Mouse (Mus musculus) heart, postnatal 10 days (tissue): ENCODE results near the gene Ctbs. TPM values are rescaled to one million over a fixed set of nuclear protein-coding genes. Genes with fewer than 3 reads are reported as not detected.
"Not testable (repeated sequence)": the region's sequence is repeated elsewhere in the genome, so short reads cannot be mapped to it uniquely, and the experiment has no call there.

Experiments used
- DNase-seq, 2 experiments: peaks; one replicate each; pipeline ENCODE4 v3.0.0; 2021
- intact Hi-C: fragments of 180-260 bp; cut with DNase I; formaldehyde crosslinking; loops from one replicate; pipeline ENCODE4 v1.15.1; 2025
- total RNA-seq, 2 experiments: library from RNA; stranded (reverse); gene quantifications; 2 replicates each; pipeline ENCODE4 v1.2.3; 2021

The Ctbs gene
- total RNA-seq, 2 experiments from 2014 or later = 6.2 to 6.3 TPM

DNA sequence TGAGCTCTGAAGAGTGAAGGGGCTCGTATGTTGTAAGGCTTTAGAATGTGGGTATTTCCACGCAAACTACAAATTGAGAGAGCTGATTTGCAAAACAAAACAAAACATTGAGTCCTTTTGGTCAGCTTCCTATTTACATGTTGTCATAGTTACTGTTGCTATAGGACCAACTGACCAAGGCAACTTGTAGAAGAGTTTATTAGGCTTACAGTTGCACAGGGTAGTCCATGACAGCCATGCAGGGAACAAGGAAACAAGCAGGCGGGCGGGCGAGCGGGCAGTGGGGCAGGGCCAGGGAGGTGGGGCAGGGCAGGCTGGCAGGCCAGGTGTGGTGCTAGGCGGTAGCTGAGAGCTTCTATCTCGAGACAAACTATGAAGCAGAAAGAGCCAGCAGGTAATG is 23.1 kb upstream of the Ctbs start:
- intact Hi-C loops = no loop called here
- DNase-seq = no peak

DNA sequence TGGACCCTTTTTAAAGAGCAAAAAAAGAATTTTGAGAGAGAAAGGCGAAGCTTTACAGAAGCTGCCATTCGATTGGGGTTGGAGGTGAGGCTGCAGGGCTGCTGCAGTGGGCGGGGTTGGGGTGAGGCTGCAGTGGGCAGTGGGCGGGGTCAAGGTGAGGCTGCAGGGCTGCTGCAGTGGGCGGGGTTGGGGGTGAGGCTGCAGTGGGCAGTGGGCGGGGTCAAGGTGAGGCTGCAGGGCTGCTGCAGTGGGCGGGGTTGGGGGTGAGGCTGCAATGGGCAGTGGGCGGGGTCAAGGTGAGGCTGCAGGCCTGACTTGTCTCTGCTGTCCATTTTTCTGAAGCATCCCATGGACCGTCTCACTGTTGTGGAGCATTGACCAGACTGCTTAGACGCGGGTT is 16.5 kb upstream of the Ctbs start:
- intact Hi-C loops, DNase-seq: not testable (repeated sequence)

DNA sequence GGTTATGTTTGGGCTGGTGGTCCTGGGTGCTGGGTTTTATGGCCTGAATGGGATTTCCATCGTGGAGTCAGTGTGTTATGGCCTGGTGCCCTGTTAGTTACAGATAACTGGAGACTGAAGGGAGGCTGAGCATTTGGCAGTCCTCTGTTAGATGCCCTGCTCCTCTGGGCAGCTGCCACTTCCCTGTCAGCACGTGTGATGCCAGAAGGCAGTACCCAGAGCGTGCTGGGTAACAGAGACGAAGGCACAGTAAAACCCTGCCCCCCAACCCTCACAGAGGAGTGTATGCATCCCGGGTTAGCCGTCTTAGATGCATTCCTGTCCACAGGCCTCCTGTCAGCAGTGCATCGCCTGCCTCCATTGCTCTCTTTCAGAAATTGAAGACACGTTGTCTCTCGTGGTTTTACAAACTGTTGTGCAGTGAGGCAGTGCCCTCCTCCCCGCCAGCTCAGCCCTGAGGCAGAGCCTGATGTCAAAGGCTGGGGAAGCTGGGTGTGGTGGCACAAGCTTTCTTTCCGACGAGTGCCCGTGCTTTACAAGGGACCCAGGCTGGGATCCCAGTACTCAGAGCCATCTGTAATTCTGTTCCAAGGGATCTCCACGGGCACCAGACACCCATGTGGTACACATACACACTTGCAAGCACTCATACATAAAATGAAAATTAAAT is 15.8 kb upstream of the Ctbs start:
- intact Hi-C loops = no loop called here
- peak; percentile 56 to 67 for DNase-seq

DNA sequence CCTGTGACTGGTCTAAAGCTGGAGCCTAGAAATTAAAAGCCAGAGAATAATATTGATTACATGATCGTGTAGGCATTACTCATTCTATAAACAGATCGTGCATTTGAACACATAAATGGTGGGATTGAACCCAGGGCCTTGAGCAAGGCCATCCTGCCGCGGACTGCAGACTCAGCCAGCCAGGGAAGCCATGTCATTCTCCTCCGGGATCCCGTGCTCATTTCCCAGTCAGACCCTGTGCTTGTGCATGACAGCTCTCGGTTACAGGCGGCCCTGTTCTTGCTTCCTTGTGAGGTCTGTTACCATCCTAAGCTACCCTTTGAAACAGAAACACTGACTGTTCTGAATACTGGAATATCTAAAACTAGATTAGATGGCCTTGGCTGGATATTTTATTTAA is 14.9 kb upstream of the Ctbs start:
- intact Hi-C loops = no loop called here
- DNase-seq = no peak

DNA sequence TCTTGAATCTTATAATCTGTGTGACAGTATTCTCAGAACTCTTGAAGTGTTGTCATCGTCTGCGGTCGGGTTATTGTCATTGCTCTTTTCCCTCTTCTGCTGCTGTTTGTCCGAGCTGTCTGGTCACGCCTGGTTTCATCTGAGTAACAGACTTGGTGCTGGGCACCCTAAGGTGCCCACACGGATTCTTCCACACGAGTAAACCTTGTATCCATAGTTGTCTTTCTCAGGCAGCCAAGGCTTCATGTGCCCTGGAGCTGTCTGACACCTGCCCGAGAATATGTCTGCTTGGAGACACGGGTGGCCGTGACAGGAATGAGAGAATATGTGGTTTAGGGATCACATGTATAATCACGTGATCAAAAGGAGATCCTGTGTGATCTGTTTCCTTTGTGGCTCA is 14.1 kb upstream of the Ctbs start:
- DNase-seq = no peak
- intact Hi-C loops = no loop called here

DNA sequence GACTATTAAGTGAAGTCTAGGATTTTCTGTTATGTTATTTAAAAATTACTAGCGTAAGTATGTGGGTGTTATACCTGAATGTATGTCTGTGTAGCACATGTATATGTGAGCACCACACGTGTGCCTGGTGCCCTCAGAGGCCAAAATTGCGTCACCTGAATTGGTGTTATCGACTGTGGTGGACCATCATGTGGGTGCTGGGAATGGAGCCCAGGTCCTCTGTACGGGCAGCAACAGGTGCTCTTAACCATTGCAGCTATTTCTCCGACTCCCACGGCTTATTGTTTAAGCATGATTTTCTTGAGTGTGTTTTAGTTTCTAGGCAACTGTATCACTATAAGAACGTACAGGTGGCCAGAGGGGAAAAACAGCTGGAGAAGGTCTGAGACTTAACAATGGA is 13.5 kb upstream of the Ctbs start:
- intact Hi-C loops = no loop called here

DNA sequence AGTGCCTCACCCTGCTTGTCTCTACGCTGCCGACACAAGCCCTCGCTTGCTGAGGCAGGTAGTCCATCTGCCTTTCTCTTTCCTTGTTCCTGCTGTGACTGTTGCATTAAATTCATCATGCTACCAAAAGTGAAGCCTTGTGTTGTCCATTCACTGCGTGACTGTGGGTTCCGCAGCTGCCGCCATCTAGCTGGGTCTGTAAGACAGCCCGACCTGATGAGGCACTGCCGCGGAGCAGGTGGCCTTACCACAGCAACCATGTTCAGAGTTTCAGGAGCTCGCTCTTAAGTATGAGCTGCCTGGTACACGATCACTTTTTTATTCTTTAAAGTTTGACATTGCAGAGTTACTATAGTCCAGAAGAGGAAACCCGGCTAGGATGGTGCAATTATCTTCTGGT is 9.6 kb upstream of the Ctbs start:
- intact Hi-C loops = no loop called here
- DNase-seq = no peak

More for the DNA sequence above, 13.5 kb upstream of the Ctbs start:
- no peak for DNase-seq

DNA sequence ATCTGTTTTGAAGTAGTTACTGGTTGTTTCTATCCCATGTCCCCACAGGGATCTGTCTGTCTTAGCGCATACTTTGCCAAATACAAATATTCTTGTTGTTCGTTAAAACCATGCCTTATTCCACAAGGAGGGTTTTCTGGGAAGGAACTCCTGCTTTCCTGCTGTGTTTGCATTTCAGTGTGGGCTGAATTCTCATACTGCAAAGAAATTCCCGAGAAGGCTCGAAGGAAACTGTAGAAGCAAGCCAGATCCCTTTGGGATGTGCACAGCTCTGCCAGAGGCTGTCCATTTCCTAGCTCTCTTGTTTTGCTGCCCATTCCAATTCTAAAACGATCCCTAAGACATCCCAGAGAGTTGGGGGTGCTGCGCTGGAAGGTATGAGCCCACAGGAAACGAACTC is 9.2 kb upstream of the Ctbs start:
- intact Hi-C loops = no loop called here
- no peak for DNase-seq

DNA sequence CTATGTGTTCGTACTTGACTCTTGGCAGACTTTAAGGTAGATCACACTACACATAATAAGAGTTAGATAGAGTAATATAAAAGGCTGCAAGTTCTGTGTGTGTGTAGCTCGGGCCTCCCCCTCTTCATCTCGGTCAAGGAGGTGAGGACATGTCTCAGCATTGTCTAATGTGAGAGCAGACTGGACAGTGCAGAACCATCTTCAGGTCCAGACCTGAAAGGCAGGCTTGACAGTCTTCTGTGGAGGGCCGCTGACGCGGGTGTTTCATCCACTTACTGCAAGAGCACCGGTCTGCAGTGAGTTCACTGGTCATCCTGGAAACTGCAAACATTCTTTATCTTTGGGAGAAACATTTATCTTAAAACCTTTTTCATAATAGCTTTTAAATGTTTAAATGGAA is 7.1 kb upstream of the Ctbs start:
- no peak for DNase-seq
- intact Hi-C loops = no loop called here

DNA sequence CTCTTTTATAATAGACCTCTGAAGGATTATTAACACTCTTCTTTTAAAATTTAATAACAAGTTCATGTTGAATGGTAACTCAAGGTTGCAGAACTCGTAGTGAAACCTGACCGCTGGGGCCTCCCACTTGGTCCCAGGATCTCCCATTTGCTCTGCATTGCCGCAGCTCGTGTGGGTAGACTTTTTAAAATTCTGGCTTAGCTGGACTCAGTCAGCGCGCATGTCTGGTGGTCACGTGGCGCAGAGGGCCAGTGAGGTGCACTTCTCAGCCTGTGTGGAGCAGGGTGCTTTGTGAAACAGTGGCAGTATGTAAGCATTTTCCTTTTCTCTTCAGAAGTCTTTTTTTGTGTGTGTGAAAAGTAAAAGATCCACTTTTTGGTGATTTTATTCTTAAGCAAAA is 6.7 kb upstream of the Ctbs start:
- intact Hi-C loops = no loop called here
- no peak for DNase-seq

DNA sequence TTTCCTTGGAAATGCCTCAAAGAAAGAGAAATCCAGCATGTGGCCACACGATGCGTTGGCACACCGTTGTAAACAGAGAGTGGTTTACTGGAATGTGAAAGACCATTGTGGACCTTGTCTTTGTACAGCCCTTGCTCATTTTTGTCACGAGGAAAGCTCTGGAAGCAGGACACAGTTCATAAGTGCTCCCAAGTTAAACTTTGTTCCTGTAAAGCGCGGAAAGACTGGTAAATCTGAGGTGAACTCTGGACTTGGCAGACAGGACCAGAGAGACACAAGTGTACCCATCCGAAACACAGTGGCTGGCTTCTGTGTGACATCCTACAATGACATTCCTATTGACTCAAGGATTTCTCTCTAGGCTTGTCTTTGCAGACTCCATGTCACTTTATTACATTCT is 6.2 kb upstream of the Ctbs start:
- no peak for DNase-seq
- intact Hi-C loops = no loop called here

DNA sequence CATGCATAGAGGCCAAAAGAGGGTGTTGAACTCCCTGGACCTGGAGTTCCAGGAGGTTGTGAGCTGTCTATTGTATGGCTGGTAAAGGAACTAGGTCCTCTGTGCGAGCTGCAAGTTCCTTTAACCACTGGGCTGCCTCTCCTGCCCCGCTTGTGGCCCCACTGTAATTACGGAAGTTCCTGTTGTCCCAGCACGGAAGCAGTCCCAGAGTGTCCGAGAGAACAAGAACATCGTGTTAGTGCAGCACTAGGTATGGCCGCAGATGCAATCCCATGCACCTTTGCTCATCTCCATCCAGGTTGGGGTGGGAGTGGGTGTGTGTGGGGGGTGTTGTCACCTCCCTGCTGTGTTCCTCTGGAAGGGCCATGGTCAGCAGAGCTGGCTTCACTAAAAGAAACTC is 4.7 kb upstream of the Ctbs start:
- intact Hi-C loops = no loop called here
- DNase-seq = no peak

DNA sequence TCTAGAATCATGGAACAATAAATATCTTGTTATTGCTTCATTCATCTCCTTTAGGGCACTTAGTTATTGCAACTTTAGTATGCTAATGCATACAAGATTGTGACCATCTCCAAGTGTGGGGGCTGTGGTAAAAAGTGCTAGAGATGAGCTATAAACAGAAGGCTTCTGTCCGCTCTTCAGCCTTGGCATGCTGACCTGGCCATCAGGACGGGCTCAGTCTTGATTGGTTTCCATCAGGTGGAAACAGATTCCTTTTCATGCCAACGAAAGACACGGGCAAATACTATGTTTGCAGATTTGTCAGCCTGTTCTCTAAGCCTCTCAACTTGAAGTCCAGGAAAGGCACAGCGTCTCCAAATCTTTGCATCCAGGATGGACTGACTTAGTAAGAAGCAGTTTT is 2.4 kb upstream of the Ctbs start:
- DNase-seq = no peak
- intact Hi-C loops = no loop called here

DNA sequence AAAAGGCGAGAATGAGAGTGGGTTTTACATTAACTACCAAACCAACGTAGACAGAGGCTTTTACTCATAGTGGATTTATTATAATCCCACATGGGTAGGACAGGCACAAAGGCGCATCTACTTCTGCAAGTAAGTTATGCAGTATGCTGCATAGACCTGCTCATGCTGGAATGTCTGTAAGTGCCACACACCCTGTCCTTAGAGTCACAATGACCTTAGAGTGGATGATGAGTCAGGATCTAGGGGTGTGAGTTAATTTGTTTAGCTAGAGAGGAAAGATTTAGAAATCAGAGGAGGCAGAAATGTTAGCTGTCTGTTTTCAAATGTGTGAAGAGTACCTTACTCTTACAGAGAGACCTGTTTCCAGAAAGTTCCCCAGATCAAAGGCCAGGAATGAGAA is 2.0 kb upstream of the Ctbs start:
- DNase-seq = no peak
- intact Hi-C loops = no loop called here

DNA sequence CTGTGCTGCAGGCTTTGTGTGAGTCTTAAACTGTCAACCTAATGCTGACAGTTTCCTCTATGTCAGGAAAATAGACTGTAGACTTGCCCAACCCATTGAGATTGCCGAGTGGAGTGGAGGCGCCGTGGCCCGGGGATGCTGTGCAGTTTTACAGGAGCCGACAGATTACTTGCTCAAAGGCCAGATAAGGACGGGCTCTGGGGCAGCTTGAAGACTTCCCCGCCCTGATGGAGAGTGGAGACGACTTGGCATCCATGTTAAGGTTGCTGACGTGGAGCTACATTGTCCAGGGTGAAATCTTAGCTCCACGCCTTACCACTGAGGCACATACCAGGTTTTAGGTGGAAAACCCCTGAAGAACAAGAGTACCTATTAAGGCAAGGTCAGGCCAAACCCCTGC is 1.2 kb upstream of the Ctbs start:
- DNase-seq = no peak
- intact Hi-C loops = no loop called here

DNA sequence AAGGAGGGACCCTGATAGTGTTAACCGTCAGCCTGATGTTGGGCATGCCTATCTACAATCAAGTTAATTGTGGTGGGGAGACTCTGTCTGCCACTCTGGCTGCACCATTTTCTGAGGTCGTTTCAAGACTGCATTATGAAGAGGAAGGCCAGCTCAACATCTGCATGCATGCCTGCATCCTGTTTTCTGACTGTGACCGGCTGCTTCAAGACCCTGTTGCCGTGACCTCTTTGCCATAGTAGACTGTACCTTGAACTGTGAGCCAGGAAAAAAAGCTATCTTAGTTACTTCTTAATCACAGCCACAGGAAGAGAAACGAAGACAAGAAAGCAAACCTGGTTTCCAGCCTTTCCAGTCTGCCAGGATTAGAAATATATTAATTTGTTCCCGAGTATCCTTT is 626 bp upstream of the Ctbs start:
- DNase-seq = no peak
- intact Hi-C loops = no loop called here

DNA sequence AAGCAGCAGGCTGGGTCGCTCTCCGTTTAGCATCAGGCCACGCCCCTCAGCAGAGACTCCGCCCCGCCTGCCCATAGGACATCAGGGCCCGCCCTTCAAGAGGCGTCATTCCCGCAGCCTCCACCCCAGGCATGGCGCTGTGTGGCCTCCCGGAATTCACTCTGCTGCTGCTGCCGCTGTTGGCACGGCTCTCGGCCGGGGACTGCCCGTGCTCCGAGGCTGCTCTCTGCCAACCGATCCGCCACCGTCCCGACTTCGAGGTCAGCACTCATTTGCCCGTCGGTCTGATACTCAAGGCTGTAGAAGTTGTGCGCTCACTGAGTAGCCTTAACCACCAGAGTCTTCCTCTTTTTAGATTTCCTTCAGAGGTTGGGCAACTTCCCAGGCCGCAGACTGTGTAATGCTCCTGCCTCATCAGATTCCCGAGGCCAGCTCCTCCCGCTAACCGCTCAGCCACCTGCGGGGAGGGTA is 811 bp downstream of the Ctbs start:
- intact Hi-C loops = loop anchor here (5.0 kb wide), 1 partner anchor 48 kb away; the partner anchor contains the start of gene Ssx2ip
- peak; percentile 93 to 94 for DNase-seq

DNA sequence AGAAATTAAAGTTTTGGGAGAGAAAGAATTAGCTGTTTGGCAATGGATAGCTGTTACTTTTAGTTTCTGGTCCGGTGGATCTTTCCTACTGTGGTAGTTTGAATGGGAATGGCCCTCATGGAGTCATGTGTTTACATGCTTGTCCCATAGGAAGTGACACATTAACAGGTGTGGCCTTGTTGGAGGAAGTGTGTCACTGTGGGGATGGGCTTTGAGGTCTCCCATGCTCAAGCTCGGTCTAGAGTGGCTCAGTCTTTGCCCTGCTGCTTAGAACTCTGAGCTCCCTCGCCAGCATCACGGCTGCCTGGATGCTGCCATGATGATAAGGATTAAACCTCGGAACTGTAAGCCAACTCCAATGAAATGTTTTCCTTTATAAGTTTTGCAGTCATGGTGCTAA is 1.8 kb downstream of the Ctbs start:
- DNase-seq = no peak
- intact Hi-C loops = loop anchor here (5.0 kb wide), 1 partner anchor 49 kb away; the partner anchor contains the start of gene Ssx2ip

DNA sequence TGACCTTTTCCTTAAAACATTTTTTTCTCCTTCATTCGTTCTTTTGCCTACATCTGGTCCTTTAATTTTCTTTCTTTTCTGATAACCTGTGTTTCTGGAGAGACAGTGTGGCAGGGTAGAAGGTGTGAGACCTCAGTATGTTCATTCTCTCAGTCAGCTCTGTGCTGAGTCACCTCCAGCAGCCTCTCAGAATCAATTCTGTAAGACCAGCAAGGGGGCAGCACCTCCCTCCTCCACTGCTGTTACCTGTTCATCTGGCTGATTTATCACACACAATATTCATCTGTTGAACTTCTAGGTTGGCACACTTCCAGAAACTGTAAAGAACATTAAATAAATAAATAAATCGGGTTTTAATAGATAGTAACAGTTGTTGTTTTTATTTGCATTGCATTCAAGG is 13.3 kb downstream of the Ctbs start:
- intact Hi-C loops = no loop called here
- DNase-seq = no peak

DNA sequence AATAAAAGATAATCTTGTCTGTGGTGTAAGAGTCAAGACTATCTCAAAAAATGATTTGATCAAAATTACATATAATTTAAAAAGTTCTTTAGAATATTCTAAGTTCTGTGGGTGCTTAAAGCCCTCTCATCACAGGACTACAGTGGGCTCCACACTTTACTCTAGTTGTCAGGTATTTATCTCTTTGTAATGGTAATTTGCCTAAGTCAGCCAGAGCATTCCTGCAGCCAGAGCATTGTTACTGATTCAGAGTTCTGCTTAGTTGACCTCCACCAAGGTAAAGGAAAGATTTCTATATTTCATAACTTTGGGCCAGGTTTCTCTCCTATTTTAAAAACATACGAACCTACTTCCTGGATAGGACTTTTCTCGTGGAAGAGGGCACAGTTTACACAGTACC is 19.6 kb downstream of the Ctbs start:
- no peak for DNase-seq
- intact Hi-C loops = no loop called here

DNA sequence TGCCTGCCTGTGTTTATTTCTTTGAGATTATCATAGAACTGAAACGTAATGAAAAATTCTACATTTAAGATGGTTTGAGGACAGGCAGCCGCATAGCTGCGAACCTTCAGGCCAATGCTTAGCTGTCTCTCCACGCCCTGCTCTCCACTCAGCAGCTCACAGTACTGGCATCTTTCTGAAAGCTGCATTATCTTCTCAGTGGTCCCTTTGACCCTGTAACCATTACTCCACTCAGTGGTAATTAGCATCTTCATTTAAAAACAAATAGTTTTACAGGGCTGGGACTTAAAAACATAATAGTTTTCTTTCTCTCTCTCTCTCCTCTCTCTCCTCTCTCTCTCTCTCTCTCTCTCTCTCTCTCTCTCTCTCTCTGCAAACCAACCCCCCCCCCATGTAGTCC is 23.1 kb downstream of the Ctbs start:
- intact Hi-C loops = no loop called here
- DNase-seq = no peak

DNA sequence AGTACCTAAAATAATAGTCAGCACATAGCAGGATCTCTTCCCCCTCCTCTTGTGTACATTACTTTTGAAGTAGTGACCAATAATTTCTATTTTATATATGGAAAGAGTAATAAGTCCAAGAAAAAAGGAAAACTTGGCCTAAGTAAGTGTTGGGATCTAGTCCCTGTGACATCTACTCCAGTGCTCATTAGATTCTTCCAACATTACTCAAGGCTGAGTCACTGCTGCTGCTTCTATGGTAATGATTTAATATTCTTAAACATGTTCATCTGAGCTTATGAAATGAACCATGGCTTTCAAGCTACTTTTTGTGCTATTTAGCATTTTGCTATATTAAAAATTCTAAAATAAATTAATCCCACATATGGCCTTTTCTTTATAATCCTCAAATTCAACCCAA is 24.1 kb downstream of the Ctbs start:
- intact Hi-C loops = no loop called here
- no peak for DNase-seq

DNA sequence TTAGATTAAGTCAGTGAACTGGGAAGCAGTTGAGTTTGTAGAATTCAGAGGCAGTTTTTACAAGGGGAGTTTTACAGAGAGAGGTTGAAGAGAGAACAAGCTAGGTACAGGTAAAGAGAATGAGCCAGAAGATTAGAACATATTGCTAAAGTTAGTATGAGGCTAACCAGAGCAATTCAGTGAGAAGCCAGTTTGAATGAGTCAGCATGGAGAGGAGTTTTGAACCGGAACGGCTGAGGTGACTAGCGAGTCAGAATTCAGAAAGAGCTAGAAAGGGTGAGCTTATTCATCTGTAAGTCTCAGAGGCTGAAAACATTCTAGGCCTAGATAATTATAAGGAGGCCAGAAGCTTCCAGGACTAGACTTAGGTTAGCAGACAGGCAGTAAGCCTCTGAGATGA is 24.8 kb downstream of the Ctbs start:
- intact Hi-C loops = no loop called here
- no peak for DNase-seq
